Comparison of ENCODE assay signal across 10 mouse cellular contexts in the genomic region with DNA sequence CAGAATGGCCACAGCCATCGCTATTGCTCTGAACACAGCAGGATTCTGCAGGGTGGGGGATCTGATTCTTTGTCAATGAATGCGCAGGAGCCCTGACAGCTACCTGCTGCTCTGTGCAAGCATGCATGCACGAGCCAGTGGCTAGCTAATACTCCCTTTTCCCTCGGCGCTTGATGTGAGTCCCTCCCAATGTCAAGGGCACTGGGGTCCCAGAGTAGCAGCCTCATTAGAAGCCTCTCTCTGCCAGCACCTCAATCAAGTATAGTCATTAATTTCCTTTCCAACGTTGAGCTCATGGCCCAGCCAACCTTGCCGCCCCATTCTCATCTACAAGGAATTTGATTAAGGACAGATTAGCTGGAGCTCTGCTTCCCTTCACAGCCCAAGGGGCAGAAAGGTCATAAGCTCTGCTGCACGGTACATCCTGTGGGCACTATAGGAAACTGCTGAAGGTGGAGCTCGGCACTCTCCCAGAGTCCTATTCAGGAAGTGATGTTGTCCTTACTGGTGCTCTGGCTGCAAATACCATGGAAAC.
DNase-seq lines count a peak whose midpoint lies in the region; TF ChIP-seq lines count a peak whose summit lies in the region.
"Had no signal": no experiment of that assay in that cellular context is flagged by ENCODE, and none has a peak within 500 bp of the region (broad histone marks: within the 10 kb centered on the region; RNA-seq: fewer than 3 reads in every experiment).

No protein-coding gene starts in this region.

- peak; percentile 6 for DNase-seq in ES-E14 (ENCODE audit: low read depth, low spot score)
- peak; percentile 60 for DNase-seq in ZHBTc4 (ENCODE audit: low read depth, low spot score)
- DNase-seq in heart, postnatal 10 days = peak; percentile 26 to 28
- DNase-seq in kidney, postnatal 4 days = peak; percentile 32 to 56
- no peak for DNase-seq in cerebellum, postnatal 4 days (ENCODE audit: low spot score in 2 of 2)
- no peak for DNase-seq in testis, postnatal 14 days (ENCODE audit: low spot score)
- DNase-seq in thymus, postnatal 14 days = no peak
- DNase-seq: layer of hippocampus, postnatal 36 days had no signal

- no peaks in the 10 kb centered on the region for H3K36me3 ChIP-seq in ES-E14 (ENCODE audit: control insufficient read depth, insufficient read depth, low read length, poor library complexity, severe bottlenecking)
- H3K36me3 ChIP-seq: embryonic facial prominence, embryonic 15.5 days had no signal

- no peak overlapping the region for H3K4me3 ChIP-seq in ES-E14 (ENCODE audit: insufficient read depth in 1 of 2, low read depth in 1 of 2, low read length in 2 of 2, poor library complexity in 1 of 2, severe bottlenecking in 1 of 2)
- H3K4me3 ChIP-seq: embryonic facial prominence, embryonic 15.5 days had no signal

- no peak overlapping the region for H3K9ac ChIP-seq in ES-E14 (ENCODE audit: insufficient read depth, low read depth, low read length, poor library complexity, severe bottlenecking)
- H3K9ac ChIP-seq: embryonic facial prominence, embryonic 15.5 days; liver, embryonic 14.5 days had no signal

- peaks cover 0 to 4% of the 10 kb centered on the region in 2 experiments; a peak in 2 of 4 replicates for H3K4me1 ChIP-seq in ES-E14 (ENCODE audit: control insufficient read depth in 2 of 2, insufficient read depth in 2 of 2, low read length in 2 of 2, poor library complexity in 1 of 2)
- H3K4me1 ChIP-seq: embryonic facial prominence, embryonic 15.5 days had no signal

- in situ Hi-C loops in ES-E14 (cut with MboI; ENCODE audit: low sequenced_read_pairs in 2 of 2, unreplicated experiment in 2 of 2) = no loop called here

- intact Hi-C loops in heart, postnatal 10 days (cut with DNase I) = no loop called here

- peak overlapping the region; percentile 24; the same call in 1 of the 2 replicates for H3K27ac ChIP-seq in ES-E14 (ENCODE audit: insufficient read depth, low read depth, low read length, poor library complexity, severe bottlenecking)
- H3K27ac ChIP-seq: embryonic facial prominence, embryonic 15.5 days; liver, embryonic 14.5 days had no signal

- H3K9me3 ChIP-seq in ES-E14 (ENCODE audit: control insufficient read depth, insufficient read depth, low read depth, low read length) = no peaks in the 10 kb centered on the region
- H3K9me3 ChIP-seq: embryonic facial prominence, embryonic 15.5 days had no signal

TF ChIP-seq in ES-E14, 5 proteins besides CTCF, POLR2A, EP300 and RAD21:
- no peak for TF ChIP-seq MAFK (IDR thresholded peaks at IDR 0.05; ENCODE audit: insufficient read depth, low read depth, low read length)
- TF ChIP-seq CHD2 (IDR thresholded peaks at IDR 0.05; ENCODE audit: low read depth, low read length) = no peak
- no peak for TF ChIP-seq ZNF384 (IDR thresholded peaks at IDR 0.05; ENCODE audit: low read depth, low read length)
- no peak for TF ChIP-seq HCFC1 (IDR thresholded peaks at IDR 0.05; ENCODE audit: borderline replicate concordance, insufficient read depth, low read length)
- no peak for TF ChIP-seq ZC3H11A (IDR thresholded peaks at IDR 0.05; ENCODE audit: borderline replicate concordance, low read depth, low read length)

Comparison
In these comparisons a context has a peak if more than half of its experiments do, and no peak if none do; other contexts are left out.
1. DNase-seq: peak in ES-E14 (single experiment), ZHBTc4 (single experiment), heart, postnatal 10 days (2 of 2) and kidney, postnatal 4 days (2 of 2); none in cerebellum, postnatal 4 days (0 of 2), testis, postnatal 14 days (single experiment) and thymus, postnatal 14 days (single experiment).